Mouse (Mus musculus) neural tube, embryonic 11.5 days (tissue): Measurements from ENCODE around the gene Opcml. TPM values are rescaled to one million over a fixed set of nuclear protein-coding genes. Genes with fewer than 3 reads are reported as not detected.

ENCODE experiments used
- ATAC-seq: fragments of 200-750 bp; cut with Nextera tagmentation; 2 replicates; pipeline ENCODE4 v1.8.0; 2017; ENCODE audit warnings: moderate number of reproducible peaks, mild to moderate bottlenecking, moderate TSS enrichment, moderate library complexity; ENCODE audit not compliant: insufficient read depth, low FRiP score, low TSS enrichment
- DNase-seq: peaks from one replicate; pipeline ENCODE4 v3.0.0-alpha.2; 2015; ENCODE audit warnings: low spot score
- H3K27ac ChIP-seq: fragments of 300-500 bp; sonication (generic); 2 replicates; pipeline ENCODE4 v1.5.1; 2014; ENCODE audit warnings: low read depth, mild to moderate bottlenecking, low read length
- H3K27me3 ChIP-seq: fragments of 300-500 bp; sonication (generic); 2 replicates; pipeline ENCODE4 v1.6.1; 2014; ENCODE audit warnings: mild to moderate bottlenecking, low read length, mixed read lengths; ENCODE audit not compliant: control insufficient read depth, insufficient read depth
- H3K36me3 ChIP-seq: fragments of 300-500 bp; sonication (generic); 2 replicates; pipeline ENCODE4 v1.6.1; 2014; ENCODE audit warnings: mild to moderate bottlenecking, low read length, moderate library complexity, mixed read lengths; ENCODE audit not compliant: control insufficient read depth, insufficient read depth
- H3K4me1 ChIP-seq: fragments of 300-500 bp; sonication (generic); 2 replicates; pipeline ENCODE4 v1.6.1; 2014; ENCODE audit warnings: low read length, mixed read lengths; ENCODE audit not compliant: control insufficient read depth, insufficient read depth
- H3K4me2 ChIP-seq: fragments of 300-500 bp; sonication (generic); 2 replicates; pipeline ENCODE4 v1.6.1; 2014; ENCODE audit warnings: low read depth, mild to moderate bottlenecking, moderate library complexity
- H3K4me3 ChIP-seq: fragments of 300-500 bp; sonication (generic); 2 replicates; pipeline ENCODE4 v1.5.1; 2014; ENCODE audit warnings: low read depth, low read length
- H3K9ac ChIP-seq: fragments of 300-500 bp; sonication (generic); 2 replicates; pipeline ENCODE4 v1.6.1; 2014; ENCODE audit warnings: mild to moderate bottlenecking, low read length
- H3K9me3 ChIP-seq: fragments of 300-500 bp; sonication (generic); 2 replicates; pipeline ENCODE4 v1.6.1; 2016; ENCODE audit warnings: low read length; ENCODE audit not compliant: control insufficient read depth
- WGBS: fragments of 180-500 bp; shearing (Covaris S2); extraction: QIAGEN DNeasy Blood & Tissue Kit; methylation state at CpG from one replicate; pipeline ENCODE4 v1.1.7; 2014; 5-methylcytosine and 5-hydroxymethylcytosine counted together
- polyA plus RNA-seq: library from polyadenylated mRNA; unstranded; fragments of >200 nt; fragmentation: Nextera tagmentation; extraction: Ambion mirVana; gene quantifications from 2 replicates; pipeline ENCODE4 v1.2.1, GENCODE M21; 2014

Opcml gene
- polyA plus RNA-seq, 1 experiment from 2014 or later: 3.6 TPM

- Histone ChIP-seq H3K4me3 (no peak overlapping the region), H3K27ac (no peak overlapping the region), H3K9ac (no peak overlapping the region), H3K4me2 (no peak overlapping the region), H3K27me3 (no peaks in the 10 kb centered on the region), H3K4me1 (no peaks in the 10 kb centered on the region), H3K36me3 (no peaks in the 10 kb centered on the region), H3K9me3 (0 out of 2 replicates have a peak, but pooled peaks cover 3% of the 10 kb centered on the region)
- ATAC-seq: no peak
- DNase-seq: peak; percentile 37
- 39% methylated on average over 3 of the region's 3 CpGs for WGBS
Observed at GRCm38 (mm10) chr9:27813207-27813790, 22.7 kb downstream of the Opcml start.

- H3K27me3 ChIP-seq: no peaks in the 10 kb centered on the region
- H3K9me3 ChIP-seq: 0 out of 2 replicates have a peak, but pooled peaks cover 3% of the 10 kb centered on the region
- no peak for DNase-seq
- H3K4me3 ChIP-seq: no peak overlapping the region
- H3K9ac ChIP-seq: no peak overlapping the region
- no peaks in the 10 kb centered on the region for H3K36me3 ChIP-seq
- no peak overlapping the region for H3K4me2 ChIP-seq
- ATAC-seq: no peak
- H3K27ac ChIP-seq: no peak overlapping the region
- no peaks in the 10 kb centered on the region for H3K4me1 ChIP-seq
- WGBS: 49% methylated on average over 2 of the region's 2 CpGs
Observed at GRCm38 (mm10) chr9:27814161-27814560, 23.6 kb downstream of the Opcml start.

GRCm38 (mm10) chr9:27821197-27821596 lies 30.6 kb downstream of the Opcml start:
- Histone ChIP-seq H3K4me1 (no peaks in the 10 kb centered on the region), H3K36me3 (no peaks in the 10 kb centered on the region), H3K9me3 (no peaks in the 10 kb centered on the region), H3K27ac (no peak overlapping the region), H3K4me2 (no peak overlapping the region), H3K9ac (no peak overlapping the region), H3K27me3 (no peaks in the 10 kb centered on the region), H3K4me3 (no peak overlapping the region)
- WGBS: 83% methylated on average over 1 of the region's 1 CpGs
- DNase-seq: no peak
- no peak for ATAC-seq

- H3K27ac ChIP-seq: no peak overlapping the region
- no peaks in the 10 kb centered on the region for H3K4me1 ChIP-seq
- H3K9me3 ChIP-seq: no peaks in the 10 kb centered on the region
- no peak overlapping the region for H3K4me3 ChIP-seq
- H3K4me2 ChIP-seq: no peak overlapping the region
- no peaks in the 10 kb centered on the region for H3K36me3 ChIP-seq
- H3K9ac ChIP-seq: no peak overlapping the region
- no peak for DNase-seq
- H3K27me3 ChIP-seq: no peaks in the 10 kb centered on the region
- 93% methylated on average over 6 of the region's 6 CpGs for WGBS
- ATAC-seq: no peak
Observed at GRCm38 (mm10) chr9:27822681-27823080, 32.1 kb downstream of the Opcml start.

- Histone ChIP-seq H3K4me2 (no peak overlapping the region), H3K9me3 (no peaks in the 10 kb centered on the region), H3K4me3 (no peak overlapping the region), H3K36me3 (no peaks in the 10 kb centered on the region), H3K27me3 (no peaks in the 10 kb centered on the region), H3K4me1 (no peaks in the 10 kb centered on the region), H3K9ac (no peak overlapping the region), H3K27ac (no peak overlapping the region)
- WGBS: 72% methylated on average over 7 of the region's 7 CpGs
- ATAC-seq: no peak
- DNase-seq: no peak
Observed at GRCm38 (mm10) chr9:27824424-27824823, 33.8 kb downstream of the Opcml start.

- H3K27me3 ChIP-seq: no peaks in the 10 kb centered on the region
- no peaks in the 10 kb centered on the region for H3K36me3 ChIP-seq
- no peaks in the 10 kb centered on the region for H3K9me3 ChIP-seq
- no peak overlapping the region for H3K27ac ChIP-seq
- no peaks in the 10 kb centered on the region for H3K4me1 ChIP-seq
- DNase-seq (no peak), ATAC-seq (no peak)
- no peak overlapping the region for H3K4me2 ChIP-seq
- no peak overlapping the region for H3K4me3 ChIP-seq
- WGBS: 62% methylated on average over 5 of the region's 5 CpGs
- no peak overlapping the region for H3K9ac ChIP-seq
Observed at GRCm38 (mm10) chr9:27830519-27830918, 39.9 kb downstream of the Opcml start.

GRCm38 (mm10) chr9:27842806-27843205 lies 52.2 kb downstream of the Opcml start:
- no peak overlapping the region for H3K4me2 ChIP-seq
- no peak for ATAC-seq

GRCm38 (mm10) chr9:27871624-27872023 lies 81.0 kb downstream of the Opcml start:
- WGBS: 82% methylated on average over 3 of the region's 3 CpGs
- H3K36me3 ChIP-seq: no peaks in the 10 kb centered on the region
- no peak overlapping the region for H3K9ac ChIP-seq
- no peaks in the 10 kb centered on the region for H3K9me3 ChIP-seq
- H3K4me3 ChIP-seq: no peak overlapping the region
- no peak overlapping the region for H3K4me2 ChIP-seq
- H3K27me3 ChIP-seq: no peaks in the 10 kb centered on the region
- no peak for ATAC-seq
- H3K27ac ChIP-seq: no peak overlapping the region
- no peak for DNase-seq
- H3K4me1 ChIP-seq: no peaks in the 10 kb centered on the region

More at GRCm38 (mm10) chr9:27842806-27843205, 52.2 kb downstream of the Opcml start:
- DNase-seq: no peak
- 80% methylated on average over 5 of the region's 5 CpGs for WGBS
- Histone ChIP-seq H3K27ac (no peak overlapping the region), H3K4me1 (no peaks in the 10 kb centered on the region), H3K27me3 (no peaks in the 10 kb centered on the region), H3K36me3 (no peaks in the 10 kb centered on the region), H3K9ac (no peak overlapping the region), H3K9me3 (no peaks in the 10 kb centered on the region), H3K4me3 (no peak overlapping the region)

- no peak overlapping the region for H3K27ac ChIP-seq
- no peaks in the 10 kb centered on the region for H3K4me1 ChIP-seq
- no peak overlapping the region for H3K4me3 ChIP-seq
- 85% methylated on average over 5 of the region's 5 CpGs for WGBS
- DNase-seq (no peak), ATAC-seq (no peak)
- no peaks in the 10 kb centered on the region for H3K36me3 ChIP-seq
- H3K4me2 ChIP-seq: no peak overlapping the region
- no peaks in the 10 kb centered on the region for H3K9me3 ChIP-seq
- H3K9ac ChIP-seq: no peak overlapping the region
- no peaks in the 10 kb centered on the region for H3K27me3 ChIP-seq
Observed at GRCm38 (mm10) chr9:27889636-27890035, 99.1 kb downstream of the Opcml start.
